Mouse (Mus musculus) liver, embryonic 13.5 days (tissue): ENCODE measurements around the gene Ets2. TPM values are rescaled to one million over a fixed set of nuclear protein-coding genes. Genes with fewer than 3 reads are reported as not detected.
"Not testable (repeated sequence)": the region's sequence is repeated elsewhere in the genome, so short reads cannot be mapped to it uniquely, and the experiment has no call there.

Experiments
- ATAC-seq: fragments of 200-750 bp; cut with Nextera tagmentation; 2 replicates; pipeline ENCODE4 v1.8.0; 2017; ENCODE audit warnings: low read depth, mild to moderate bottlenecking, moderate number of reproducible peaks, moderate library complexity
- DNase-seq: peaks from one replicate; pipeline ENCODE4 v3.0.0; 2022
- H3K27ac ChIP-seq: fragments of 300-500 bp; sonication (generic); 2 replicates; pipeline ENCODE4 v1.5.1; 2015; ENCODE audit warnings: moderate library complexity, mild to moderate bottlenecking, inconsistent platforms
- H3K27me3 ChIP-seq: fragments of 300-500 bp; sonication (generic); 2 replicates; pipeline ENCODE4 v1.6.1; 2015; ENCODE audit warnings: mild to moderate bottlenecking, inconsistent platforms
- H3K36me3 ChIP-seq: fragments of 300-500 bp; sonication (generic); 2 replicates; pipeline ENCODE4 v1.6.1; 2015; ENCODE audit warnings: mild to moderate bottlenecking, inconsistent platforms
- H3K4me1 ChIP-seq: fragments of 300-500 bp; sonication (generic); replicated peaks from 2 replicates; pipeline ENCODE4 v1.6.1; 2015; ENCODE audit warnings: inconsistent platforms
- H3K4me2 ChIP-seq: fragments of 300-500 bp; sonication (generic); 2 replicates; pipeline ENCODE4 v1.6.1; 2015; ENCODE audit warnings: inconsistent platforms, mild to moderate bottlenecking, moderate library complexity
- H3K4me3 ChIP-seq: fragments of 300-500 bp; sonication (generic); replicated peaks from 2 replicates; pipeline ENCODE4 v1.5.1; 2015; ENCODE audit warnings: mild to moderate bottlenecking, inconsistent platforms
- H3K9ac ChIP-seq: fragments of 300-500 bp; sonication (generic); 2 replicates; pipeline ENCODE4 v1.6.1; 2015; ENCODE audit warnings: mild to moderate bottlenecking, inconsistent platforms
- H3K9me3 ChIP-seq: fragments of 300-500 bp; sonication (generic); replicated peaks from 2 replicates; pipeline ENCODE4 v1.6.1; 2016; ENCODE audit warnings: inconsistent platforms
- WGBS: fragments of 180-500 bp; shearing (Covaris S2); methylation state at CpG from one replicate; pipeline ENCODE4 v1.1.7; 2015; ENCODE audit not compliant: insufficient replicate concordance; 5-methylcytosine and 5-hydroxymethylcytosine counted together
- polyA plus RNA-seq: library from polyadenylated mRNA; unstranded; fragments of >200 nt; fragmentation: Nextera tagmentation; extraction: Ambion mirVana; gene quantifications from 2 replicates; pipeline ENCODE4 v1.2.1, GENCODE M21; 2015

Ets2 gene
- polyA plus RNA-seq, 1 experiment from 2014 or later = 10.2 TPM

- Histone ChIP-seq H3K9ac (no peak overlapping the region), H3K4me1 (peaks cover 25% of the 10 kb centered on the region), H3K27ac (peak overlapping the region; percentile 53), H3K4me3 (no peak overlapping the region), H3K9me3 (no peaks in the 10 kb centered on the region), H3K27me3 (no peaks in the 10 kb centered on the region), H3K36me3 (no peaks in the 10 kb centered on the region; the same call in 1 of the 2 replicates), H3K4me2 (no peak overlapping the region)
- ATAC-seq (no peak), DNase-seq (no peak)
- 63% methylated on average over 7 of the region's 7 CpGs for WGBS
These were observed 1.7 kb upstream of the Ets2 start for GRCm38 (mm10) chr16:95700224-95700623.

DNA sequence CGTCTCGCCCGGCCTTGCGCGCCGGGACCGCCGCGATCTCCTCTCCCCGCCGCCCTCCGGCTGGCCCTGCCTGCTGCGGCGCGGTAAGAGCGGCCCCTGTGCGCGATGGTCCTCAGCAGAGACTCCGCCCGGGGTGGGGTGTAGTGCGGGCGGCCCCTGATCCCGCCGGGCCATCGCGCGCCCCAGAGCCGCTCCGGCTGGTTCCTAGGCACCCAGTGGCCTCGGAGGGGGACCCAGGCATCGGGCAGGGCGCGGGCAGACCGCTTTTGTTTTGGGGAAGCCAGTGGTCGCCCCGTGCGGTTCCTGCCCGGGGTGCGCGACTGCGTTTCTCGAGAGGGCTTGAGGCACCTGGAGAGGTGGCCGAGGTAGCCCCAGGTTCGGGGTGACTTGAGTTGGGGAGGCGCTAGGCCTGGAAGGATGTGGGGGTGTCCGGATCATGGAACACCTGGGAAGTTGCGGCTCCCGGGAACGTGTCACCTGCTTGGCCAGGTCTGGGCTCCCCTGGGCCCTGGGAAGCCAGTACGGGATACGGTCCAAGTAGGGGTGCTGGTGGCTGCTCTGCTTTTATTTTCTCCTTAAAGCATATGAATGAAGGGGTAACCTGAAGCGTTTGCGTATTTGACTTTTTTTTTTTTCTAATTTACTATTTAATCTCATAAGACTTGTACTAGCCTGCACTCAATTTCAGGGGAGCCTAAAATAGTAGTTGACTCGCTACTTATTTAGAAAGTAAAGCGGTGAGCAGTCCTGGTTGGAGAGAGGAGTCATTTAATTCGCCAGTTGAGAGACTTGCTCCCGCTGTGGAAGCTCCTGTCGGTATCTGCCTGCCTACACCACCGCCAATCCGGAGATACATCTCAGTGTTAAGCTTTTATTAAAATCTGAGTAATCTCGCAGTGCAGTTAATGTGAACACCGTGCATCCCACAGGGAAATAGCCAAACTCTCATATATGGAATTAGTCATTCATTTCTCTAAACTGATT is 979 bp downstream of the Ets2 start:
- no peak for DNase-seq
- Histone ChIP-seq H3K4me1 (peaks cover 27% of the 10 kb centered on the region), H3K4me2 (peak overlapping the region; percentile 82), H3K27ac (peak overlapping the region; percentile 71), H3K27me3 (no peaks in the 10 kb centered on the region), H3K36me3 (peaks cover 13% of the 10 kb centered on the region), H3K9ac (peak overlapping the region; percentile 83), H3K4me3 (peak overlapping the region; percentile 78), H3K9me3 (no peaks in the 10 kb centered on the region)
- ATAC-seq = peak; percentile 89
- under 1% methylated on average over 62 of the region's 62 CpGs for WGBS

DNA sequence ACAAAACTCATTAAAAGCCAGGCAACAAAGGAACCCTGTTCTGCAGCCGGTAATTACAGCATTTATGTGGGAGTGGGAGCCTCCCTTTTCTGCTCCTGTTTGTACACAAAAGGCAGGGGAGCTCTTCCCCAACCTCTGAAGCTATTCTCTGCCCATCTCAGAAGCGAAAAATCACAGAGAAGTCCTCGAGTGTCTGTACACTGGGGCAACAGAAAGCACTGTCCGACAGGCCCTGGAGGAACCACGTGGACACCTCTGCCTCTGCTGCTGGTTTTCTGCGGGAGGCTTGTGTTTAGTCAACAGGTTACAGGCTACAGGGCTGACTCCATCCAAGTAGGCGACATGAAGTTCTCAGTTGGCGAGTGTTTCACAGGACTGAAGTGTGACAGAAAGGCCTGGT is 2.1 kb downstream of the Ets2 start:
- peaks cover 34% of the 10 kb centered on the region for H3K4me1 ChIP-seq
- no peak for DNase-seq
- H3K9me3 ChIP-seq = no peaks in the 10 kb centered on the region
- peak overlapping the region; percentile 27 for H3K4me3 ChIP-seq
- H3K27ac ChIP-seq = no peak overlapping the region
- peak overlapping the region; percentile 33 for H3K9ac ChIP-seq
- no peak for ATAC-seq
- no peaks in the 10 kb centered on the region for H3K27me3 ChIP-seq
- peaks cover 19% of the 10 kb centered on the region for H3K36me3 ChIP-seq
- WGBS = 43% methylated on average over 8 of the region's 8 CpGs
- H3K4me2 ChIP-seq = peak overlapping the region; percentile 36

- Histone ChIP-seq H3K4me2 (peak overlapping the region; percentile 36), H3K27ac (no peak overlapping the region), H3K27me3 (no peaks in the 10 kb centered on the region), H3K4me3 (peak overlapping the region; percentile 27), H3K9me3 (no peaks in the 10 kb centered on the region), H3K4me1 (peaks cover 30% of the 10 kb centered on the region), H3K9ac (no peak overlapping the region), H3K36me3 (peaks cover 24% of the 10 kb centered on the region)
- 73% methylated on average over 10 of the region's 10 CpGs for whole genome bisulfite sequencing
- no peak for DNase-seq
- ATAC-seq = no peak
These were observed 2.9 kb downstream of the Ets2 start for GRCm38 (mm10) chr16:95704662-95705330.

GRCm38 (mm10) chr16:95705771-95706170 is 3.9 kb downstream of the Ets2 start:
- Histone ChIP-seq H3K9me3 (no peaks in the 10 kb centered on the region), H3K36me3 (peaks cover 34% of the 10 kb centered on the region), H3K9ac (no peak overlapping the region), H3K27me3 (no peaks in the 10 kb centered on the region), H3K4me2 (no peak overlapping the region), H3K4me1 (peaks cover 30% of the 10 kb centered on the region), H3K4me3 (no peak overlapping the region), H3K27ac (no peak overlapping the region)
- WGBS = 80% methylated on average over 6 of the region's 6 CpGs
- DNase-seq (no peak), ATAC-seq (no peak)

GRCm38 (mm10) chr16:95708211-95709004 is 6.5 kb downstream of the Ets2 start:
- H3K36me3 ChIP-seq = peaks cover 51% of the 10 kb centered on the region
- H3K27ac ChIP-seq = peak overlapping the region; percentile 61
- DNase-seq (no peak), ATAC-seq (peak; percentile 44; the same call in 1 of the 2 replicates)
- no peak overlapping the region for H3K9ac ChIP-seq
- peak overlapping the region; percentile 24; the same call in 1 of the 2 replicates for H3K4me2 ChIP-seq
- no peaks in the 10 kb centered on the region for H3K27me3 ChIP-seq
- no peak overlapping the region for H3K4me3 ChIP-seq
- WGBS = 63% methylated on average over 21 of the region's 21 CpGs
- H3K4me1 ChIP-seq = peaks cover 24% of the 10 kb centered on the region
- H3K9me3 ChIP-seq = no peaks in the 10 kb centered on the region

GRCm38 (mm10) chr16:95709175-95709574 is 7.3 kb downstream of the Ets2 start:
- H3K4me2 ChIP-seq = no peak overlapping the region
- no peaks in the 10 kb centered on the region for H3K9me3 ChIP-seq
- peaks cover 19% of the 10 kb centered on the region for H3K4me1 ChIP-seq
- no peaks in the 10 kb centered on the region for H3K27me3 ChIP-seq
- H3K36me3 ChIP-seq = peaks cover 58% of the 10 kb centered on the region
- H3K4me3 ChIP-seq = no peak overlapping the region
- no peak for ATAC-seq
- H3K9ac ChIP-seq = no peak overlapping the region
- 69% methylated on average over 4 of the region's 4 CpGs for WGBS
- H3K27ac ChIP-seq = no peak overlapping the region
- no peak for DNase-seq

DNA sequence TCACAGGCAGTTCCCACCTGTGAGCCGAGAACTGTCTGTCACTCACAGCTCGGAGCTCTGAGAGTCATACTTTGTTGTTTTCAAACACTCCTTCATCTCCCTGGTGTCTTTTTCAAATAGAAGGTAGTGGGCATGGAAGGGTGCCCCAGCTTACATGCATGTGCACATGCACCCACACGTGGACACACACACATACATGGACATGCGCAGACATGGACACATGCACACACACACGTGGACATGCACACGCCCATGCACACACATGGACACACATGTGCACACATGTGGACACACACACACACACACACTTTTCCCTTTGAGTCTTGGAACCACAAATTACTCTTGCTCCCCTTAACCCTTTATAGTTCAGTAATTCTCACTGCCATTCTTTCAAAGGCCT is 8.3 kb downstream of the Ets2 start:
- 82% methylated on average over 6 of the region's 6 CpGs for WGBS
- peaks cover 68% of the 10 kb centered on the region for H3K36me3 ChIP-seq
- no peaks in the 10 kb centered on the region for H3K27me3 ChIP-seq

DNA sequence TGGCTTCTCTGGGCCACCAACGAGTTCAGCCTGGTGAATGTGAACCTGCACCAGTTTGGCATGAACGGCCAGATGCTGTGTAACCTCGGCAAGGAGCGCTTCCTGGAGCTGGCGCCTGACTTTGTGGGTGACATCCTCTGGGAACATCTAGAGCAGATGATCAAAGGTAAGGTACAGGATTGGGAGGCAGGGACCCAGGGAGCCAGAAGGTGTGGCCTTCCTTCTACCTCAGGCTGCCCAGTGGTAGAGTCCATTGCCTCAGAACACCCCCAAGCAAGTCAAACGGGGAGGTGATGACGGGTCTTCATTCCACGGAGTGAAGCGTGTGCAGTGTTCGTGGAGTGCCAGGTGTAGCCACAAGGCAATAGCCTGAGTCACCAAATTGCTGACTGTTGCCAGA is 10.2 kb downstream of the Ets2 start:
- ATAC-seq = no peak
- peaks cover 77% of the 10 kb centered on the region for H3K36me3 ChIP-seq

More for the DNA sequence above, 8.3 kb downstream of the Ets2 start:
- Histone ChIP-seq H3K9me3 (no peaks in the 10 kb centered on the region), H3K27ac (no peak overlapping the region), H3K4me2 (no peak overlapping the region), H3K9ac (no peak overlapping the region), H3K4me1 (peaks cover 10% of the 10 kb centered on the region), H3K4me3 (no peak overlapping the region)
- no peak for ATAC-seq
- DNase-seq = no peak

DNA sequence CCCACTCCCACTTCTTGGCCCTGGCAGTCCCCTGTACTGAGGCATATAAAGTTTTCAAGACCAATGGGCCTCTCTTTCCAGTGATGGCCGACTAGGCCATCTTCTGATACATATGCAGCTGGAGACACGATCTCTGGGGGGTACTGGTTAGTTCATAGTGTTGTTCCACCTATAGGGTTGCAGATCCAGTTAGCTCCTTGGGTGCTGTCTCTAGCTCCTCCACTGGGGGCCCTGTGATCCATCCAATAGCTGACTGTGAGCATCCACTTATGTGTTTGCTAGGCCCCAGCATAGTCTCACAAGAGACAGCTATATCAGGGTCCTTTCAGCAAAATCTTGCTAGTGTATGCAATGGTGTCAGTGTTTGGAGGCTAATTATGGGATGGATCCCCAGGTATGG is 11.2 kb downstream of the Ets2 start:
- DNase-seq = not testable (repeated sequence)
- WGBS = 64% methylated on average over 2 of the region's 2 CpGs

More for the DNA sequence above, 10.2 kb downstream of the Ets2 start:
- no peak overlapping the region for H3K9ac ChIP-seq
- no peak overlapping the region for H3K27ac ChIP-seq
- 86% methylated on average over 10 of the region's 10 CpGs for WGBS
- no peak overlapping the region for H3K4me2 ChIP-seq
- no peak overlapping the region for H3K4me3 ChIP-seq
- no peak for DNase-seq
- H3K4me1 ChIP-seq = peaks cover 10% of the 10 kb centered on the region
- H3K27me3 ChIP-seq = no peaks in the 10 kb centered on the region
- no peaks in the 10 kb centered on the region for H3K9me3 ChIP-seq

GRCm38 (mm10) chr16:95715026-95715425 is 13.2 kb downstream of the Ets2 start:
- no peak overlapping the region for H3K9ac ChIP-seq
- H3K9me3 ChIP-seq = no peaks in the 10 kb centered on the region
- no peaks in the 10 kb centered on the region for H3K27me3 ChIP-seq
- H3K4me3 ChIP-seq = no peak overlapping the region
- H3K4me1 ChIP-seq = no peaks in the 10 kb centered on the region
- no peak overlapping the region for H3K27ac ChIP-seq
- DNase-seq (no peak), ATAC-seq (no peak)
- no peak overlapping the region for H3K4me2 ChIP-seq
- H3K36me3 ChIP-seq = peaks cover 90% of the 10 kb centered on the region
- 88% methylated on average over 11 of the region's 11 CpGs for WGBS

More for the DNA sequence above, 11.2 kb downstream of the Ets2 start:
- ATAC-seq, H3K4me1 ChIP-seq, H3K27me3 ChIP-seq, H3K4me2 ChIP-seq, H3K9ac ChIP-seq, H3K4me3 ChIP-seq, H3K9me3 ChIP-seq, H3K27ac ChIP-seq: not testable (repeated sequence)
- H3K36me3 ChIP-seq = peaks cover 82% of the 10 kb centered on the region
